Mouse (Mus musculus) heart, postnatal 14 days (tissue): Measurements from ENCODE around the gene Eml1. TPM values are rescaled to one million over a fixed set of nuclear protein-coding genes. Genes with fewer than 3 reads are reported as not detected.

Source experiments
- DNase-seq, 2 experiments: peaks; one replicate each; pipeline ENCODE4 v3.0.0; 2021 to 2022
- intact Hi-C: fragments of 180-260 bp; cut with DNase I; formaldehyde crosslinking; loops from one replicate; pipeline ENCODE4 v1.15.1; 2025
- total RNA-seq, 2 experiments: library from RNA; stranded (reverse); gene quantifications; 2 replicates each; pipeline ENCODE4 v1.2.3; 2021

Eml1 gene
- total RNA-seq, 2 experiments from 2014 or later: 81.7 to 89.8 TPM

GRCm38 (mm10) chr12:108368921-108369320 lies 1.8 kb upstream of the Eml1 start:
- DNase-seq: no peak
- intact Hi-C loops: loop anchor here (5.0 kb wide), 1 partner anchor 33 kb away; no protein-coding TSS in a partner anchor

DNA sequence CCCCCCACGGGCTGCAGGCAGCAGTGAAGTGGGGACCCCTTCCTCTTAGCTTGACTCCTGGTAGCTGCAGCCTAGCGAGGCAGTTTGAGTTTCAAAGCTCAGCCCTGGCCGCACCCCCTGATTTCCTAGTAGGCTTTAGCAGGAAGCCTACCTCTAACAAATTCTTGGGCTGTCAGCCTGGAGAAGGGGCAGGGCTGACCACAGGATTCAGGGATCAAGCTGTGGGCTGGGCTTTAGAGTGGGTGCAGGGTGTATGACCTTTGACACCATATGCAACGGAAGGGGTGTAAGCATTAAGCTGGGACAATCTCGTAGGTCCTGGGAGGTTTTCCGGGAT lies 640 bp downstream of the Eml1 start:
- intact Hi-C loops: no loop called here

GRCm38 (mm10) chr12:108372241-108372640 lies 1.5 kb downstream of the Eml1 start:
- peak; percentile 74 to 75 for DNase-seq
- intact Hi-C loops: no loop called here

More for the DNA sequence above, 640 bp downstream of the Eml1 start:
- no peak for DNase-seq

DNA sequence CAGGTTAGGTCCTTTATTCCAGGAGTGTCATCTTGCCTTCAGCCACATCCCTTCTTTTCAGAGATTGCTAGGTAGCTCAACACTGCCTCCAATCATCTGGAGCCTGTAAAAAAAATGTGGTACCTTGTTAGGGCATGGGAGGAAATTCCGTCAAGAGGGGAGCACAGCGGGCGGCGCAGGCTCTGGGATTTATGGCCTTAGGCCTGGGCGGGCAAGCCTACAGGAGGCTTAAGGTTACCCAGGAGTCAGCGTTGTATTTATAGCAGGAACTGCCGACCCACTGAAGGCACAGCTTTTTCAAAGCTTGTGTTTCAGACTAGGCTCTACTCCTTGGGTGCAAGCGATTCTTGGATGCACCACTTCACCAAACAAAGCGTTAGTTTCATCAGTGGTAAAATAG lies 2.9 kb downstream of the Eml1 start:
- intact Hi-C loops: loop anchor here (2.0 kb wide), 1 partner anchor 15 kb away; no protein-coding TSS in a partner anchor

DNA sequence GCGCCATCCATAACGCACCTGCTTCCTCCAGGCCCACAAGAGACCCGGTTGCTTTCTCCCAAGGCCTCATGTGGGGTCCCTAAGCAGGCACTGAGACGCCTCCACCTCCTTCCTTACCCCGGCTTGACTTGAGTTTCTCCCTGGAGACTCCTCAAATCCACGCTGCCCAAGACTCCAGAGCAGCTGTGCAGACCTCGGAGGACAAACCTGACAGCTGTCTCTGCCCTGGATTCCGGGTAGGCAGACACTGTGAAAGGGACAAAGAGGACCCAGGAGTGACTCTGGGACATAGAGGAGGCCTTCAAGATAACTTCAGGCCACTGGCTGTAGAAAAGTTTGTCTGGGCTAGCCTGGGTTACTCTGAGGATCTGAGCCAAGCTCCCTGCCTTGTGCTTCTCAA lies 3.9 kb downstream of the Eml1 start:
- intact Hi-C loops: loop anchor here (2.0 kb wide), 1 partner anchor 14 kb away; no protein-coding TSS in a partner anchor

More for the DNA sequence above, 2.9 kb downstream of the Eml1 start:
- DNase-seq: no peak

DNA sequence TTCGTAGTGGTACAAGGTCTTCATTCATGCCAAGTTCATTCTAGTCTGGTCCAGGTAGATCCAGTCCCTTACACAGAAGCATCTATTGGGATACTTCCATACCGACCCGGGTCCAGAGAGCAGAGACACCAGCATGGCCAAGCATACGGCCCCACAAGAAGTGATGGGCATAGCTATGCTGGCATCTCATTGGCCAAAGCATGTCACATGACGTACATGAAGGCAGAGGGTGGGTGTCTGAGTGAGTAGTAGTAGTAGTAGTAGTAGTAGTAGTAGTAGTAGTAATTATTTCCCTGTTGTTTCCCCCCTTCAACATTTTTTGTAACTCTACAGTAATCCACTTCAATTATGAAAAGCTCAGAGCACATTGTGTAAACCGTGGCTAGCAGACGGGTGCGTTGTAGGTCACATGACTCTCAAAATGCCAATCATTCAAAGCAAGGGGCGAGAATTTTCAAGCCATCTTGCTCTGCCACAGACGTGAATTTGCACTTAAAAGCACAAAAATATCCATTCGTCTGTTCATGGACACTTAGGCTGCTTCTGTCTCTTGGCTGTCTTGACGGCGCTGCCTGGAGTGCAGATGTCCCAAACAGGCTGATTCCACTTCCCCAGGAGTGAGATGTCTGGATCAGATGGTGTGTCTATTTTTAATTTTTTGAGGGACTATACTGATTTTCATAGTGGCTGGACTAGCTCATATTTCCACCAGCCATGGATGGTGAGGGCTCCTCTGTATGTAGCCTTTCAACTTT lies 7.8 kb downstream of the Eml1 start:
- intact Hi-C loops: no loop called here
- DNase-seq: no peak

More for the DNA sequence above, 3.9 kb downstream of the Eml1 start:
- no peak for DNase-seq

DNA sequence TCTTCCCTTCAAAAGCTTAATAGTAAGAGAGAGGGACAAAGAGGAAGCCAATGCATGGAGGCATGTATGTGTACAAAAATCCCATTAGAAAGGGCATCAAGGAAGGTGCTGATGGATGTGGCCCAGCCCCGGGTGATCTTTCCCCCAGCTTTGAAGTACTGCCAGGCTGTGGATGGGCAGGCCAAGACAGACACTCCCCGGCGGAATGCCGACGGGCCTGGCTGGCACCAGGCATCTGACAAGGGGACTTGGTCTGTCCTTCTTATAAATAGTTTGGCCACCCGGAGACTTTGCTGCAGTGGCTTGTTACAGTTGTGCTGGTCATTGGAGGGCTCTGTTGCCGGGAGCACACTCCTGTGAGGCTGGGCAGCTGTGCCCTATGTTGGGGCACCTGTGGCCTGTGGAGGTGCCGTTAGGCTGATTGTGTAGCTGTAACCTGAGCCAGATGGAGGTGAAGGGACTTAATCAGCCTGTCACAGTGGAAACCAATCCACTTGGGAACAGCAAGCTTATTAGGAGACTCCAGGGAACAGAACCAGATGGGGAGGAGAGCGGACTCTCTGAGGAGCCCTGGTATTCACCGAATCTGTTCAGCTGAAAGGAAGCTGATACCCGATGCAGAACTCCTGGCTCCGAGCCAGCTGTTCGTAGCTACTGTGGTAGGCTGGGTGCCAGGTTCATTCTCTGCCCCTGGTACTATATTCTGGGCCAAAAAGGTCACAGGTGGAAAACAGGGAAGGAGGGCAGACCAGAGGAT lies 15.9 kb downstream of the Eml1 start:
- DNase-seq: peak; percentile 68 to 78
- intact Hi-C loops: no loop called here

DNA sequence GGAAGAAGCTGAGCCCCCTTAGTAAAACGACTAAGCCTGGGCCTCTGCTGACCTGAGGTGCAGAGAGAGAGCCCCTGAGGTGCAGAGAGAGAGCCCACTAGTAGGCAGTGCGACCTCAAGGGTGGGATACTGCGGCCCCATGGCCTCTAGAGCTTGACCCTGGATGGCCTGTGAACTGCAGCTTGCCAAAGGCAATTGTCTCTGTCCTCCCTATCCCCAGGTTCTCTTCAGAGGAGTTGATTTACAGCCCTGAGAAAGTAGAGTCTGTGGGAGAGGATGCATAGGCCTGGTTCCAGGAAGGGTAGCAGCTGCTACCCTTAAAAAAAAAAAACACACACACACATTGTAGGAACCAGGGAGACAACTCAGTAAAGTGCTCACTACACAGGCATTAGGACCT lies 19.0 kb downstream of the Eml1 start:
- intact Hi-C loops: loop anchor here (2.0 kb wide), 1 partner anchor 15 kb away; no protein-coding TSS in a partner anchor
- DNase-seq: no peak

GRCm38 (mm10) chr12:108392254-108393044 lies 21.7 kb downstream of the Eml1 start:
- DNase-seq: peak; percentile 45 to 51
- intact Hi-C loops: loop anchor here (2.0 kb wide), 1 partner anchor 30 kb away; no protein-coding TSS in a partner anchor

- intact Hi-C loops: loop anchor here (2.0 kb wide), 1 partner anchor 30 kb away; no protein-coding TSS in a partner anchor
- no peak for DNase-seq
These were observed 22.3 kb downstream of the Eml1 start for GRCm38 (mm10) chr12:108393082-108393481.

DNA sequence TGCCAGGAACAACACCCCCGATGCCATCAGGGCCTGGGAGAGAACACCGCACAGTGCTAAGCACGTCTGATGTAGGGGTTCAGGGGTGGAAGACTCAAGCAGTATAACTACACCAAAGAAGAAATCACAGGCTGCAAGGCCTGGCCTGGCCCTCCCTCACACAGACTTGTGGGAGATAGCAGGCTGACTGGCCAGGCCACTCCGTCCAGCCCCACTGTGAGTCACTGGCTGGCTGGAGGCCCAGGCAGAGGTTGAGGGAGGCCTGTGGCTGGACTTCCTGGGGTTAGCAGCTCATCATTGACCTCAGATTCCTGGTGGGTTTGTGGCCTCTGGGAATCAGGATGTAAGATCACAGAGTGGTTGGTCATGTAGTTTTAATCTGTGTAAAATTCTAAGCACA lies 22.9 kb downstream of the Eml1 start:
- DNase-seq: peak; percentile 92 to 97
- intact Hi-C loops: loop anchor here (2.0 kb wide), 1 partner anchor 29 kb away; no protein-coding TSS in a partner anchor

DNA sequence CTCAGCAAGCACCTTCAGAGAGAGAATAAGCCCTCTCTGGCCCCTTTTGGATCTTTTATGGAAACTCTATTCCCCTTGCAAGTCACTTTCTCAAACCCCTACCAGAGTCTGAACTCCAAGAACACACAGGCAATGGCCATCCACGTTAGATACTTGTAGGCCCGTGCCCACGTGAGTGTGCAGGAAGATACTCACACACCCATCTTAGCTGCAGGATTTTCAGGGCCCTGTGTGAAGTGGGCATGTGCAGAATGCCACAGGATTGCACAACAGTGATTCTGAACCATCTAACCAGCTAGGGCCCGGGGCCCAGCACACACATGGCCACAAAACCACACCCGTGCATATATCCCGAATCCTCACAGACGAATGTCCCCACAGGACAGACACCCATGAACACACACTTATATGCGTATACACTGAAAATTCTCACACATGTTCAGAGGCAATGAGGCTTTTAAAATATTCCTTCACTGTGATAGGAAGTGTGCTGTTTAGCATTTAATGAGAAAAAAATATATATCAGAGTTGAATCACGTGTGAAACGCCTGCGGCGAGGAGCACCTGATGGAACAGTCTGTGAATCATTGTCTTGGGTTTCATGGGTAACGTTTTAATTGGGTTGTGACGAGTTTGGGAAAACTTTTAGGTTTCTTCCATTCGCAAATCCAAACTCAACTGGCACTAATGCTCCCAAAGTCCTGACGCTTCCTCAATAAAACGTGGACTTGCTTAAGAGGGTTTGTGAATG lies 24.0 kb downstream of the Eml1 start:
- no peak for DNase-seq
- intact Hi-C loops: no loop called here

GRCm38 (mm10) chr12:108395285-108395660 lies 24.5 kb downstream of the Eml1 start:
- DNase-seq: no peak
- intact Hi-C loops: no loop called here

- no peak for DNase-seq
- intact Hi-C loops: no loop called here
These were observed 25.6 kb downstream of the Eml1 start for GRCm38 (mm10) chr12:108396081-108396947.

DNA sequence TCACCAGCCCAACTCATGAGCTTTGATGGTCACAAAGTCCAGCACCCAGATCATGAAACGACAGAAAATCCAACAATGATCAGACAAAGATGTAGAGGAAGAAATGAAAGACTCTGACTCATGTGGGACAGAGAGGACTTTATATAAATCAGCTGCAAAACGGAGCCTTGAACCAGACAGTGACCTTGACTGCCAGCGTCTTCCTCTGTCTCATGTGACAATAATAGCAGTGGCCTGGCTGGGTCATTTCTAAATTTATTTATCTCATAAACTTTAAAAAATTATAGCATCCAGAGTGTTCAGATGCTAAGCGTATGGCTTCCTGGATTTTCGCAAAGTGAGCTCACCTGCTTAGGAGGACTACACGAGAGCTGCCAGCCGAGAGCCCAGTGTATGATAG lies 27.9 kb downstream of the Eml1 start:
- DNase-seq: no peak
- intact Hi-C loops: no loop called here

- intact Hi-C loops: no loop called here
- DNase-seq: no peak
These were observed 28.4 kb downstream of the Eml1 start for GRCm38 (mm10) chr12:108399191-108399590.

- intact Hi-C loops: loop anchor here (5.0 kb wide), 1 partner anchor 34 kb away; no protein-coding TSS in a partner anchor
- no peak for DNase-seq
These were observed 30.2 kb downstream of the Eml1 start for GRCm38 (mm10) chr12:108400951-108401350.

GRCm38 (mm10) chr12:108403957-108404356 lies 33.2 kb downstream of the Eml1 start:
- intact Hi-C loops: loop anchor here (5.0 kb wide), 1 partner anchor 37 kb away; no protein-coding TSS in a partner anchor

DNA sequence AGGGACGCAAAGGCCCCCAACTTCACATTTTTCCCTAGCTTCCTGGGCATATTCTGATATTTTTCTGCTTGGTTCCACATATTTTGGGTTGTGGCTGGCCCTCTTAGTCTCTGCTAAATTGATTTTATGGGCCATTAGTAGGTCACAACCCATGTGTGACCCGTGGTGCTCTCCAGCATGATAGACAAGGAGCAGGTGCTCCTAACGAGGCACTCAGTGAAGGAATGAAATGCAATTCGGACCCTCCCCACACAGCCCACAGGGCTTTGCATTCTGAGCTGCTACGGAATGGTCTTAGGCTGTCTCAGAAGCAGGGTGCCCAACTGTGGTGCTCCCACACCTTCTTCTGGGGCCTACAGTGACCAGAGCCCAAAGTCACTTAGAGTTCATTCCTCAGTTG lies 38.3 kb downstream of the Eml1 start:
- DNase-seq: no peak
- intact Hi-C loops: no loop called here

More at GRCm38 (mm10) chr12:108403957-108404356, 33.2 kb downstream of the Eml1 start:
- peak; percentile 34 to 43 for DNase-seq
